Mouse (Mus musculus): ENCODE measurements around the gene Dennd6a. TPM values are rescaled to one million over a fixed set of nuclear protein-coding genes. Genes with fewer than 3 reads are reported as not detected.

Gene Dennd6a
- polyA plus RNA-seq, 1 experiment from 2014 or later = 33.6 TPM

DNA sequence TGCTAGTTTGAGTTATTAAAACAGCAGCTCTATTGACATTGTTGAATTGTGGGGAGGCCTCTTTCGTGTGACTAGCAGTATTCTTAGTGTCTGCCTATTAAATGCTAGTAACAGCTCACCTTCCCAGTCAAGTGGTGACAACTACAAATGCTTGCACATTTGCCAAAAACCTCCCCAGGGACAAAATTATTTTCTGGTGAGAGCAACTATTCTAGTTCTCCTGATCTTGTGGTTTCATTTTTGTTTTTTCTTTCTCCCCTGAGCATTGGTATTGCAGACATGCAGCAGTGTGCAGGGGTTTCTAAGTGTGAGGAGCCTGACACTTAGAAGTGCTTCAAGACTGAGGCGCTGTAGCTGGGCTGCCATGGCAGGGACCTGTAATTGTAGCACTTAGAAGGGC, 74.2 kb downstream of the Dennd6a start:
- Histone ChIP-seq H3K27me3 (ENCODE audit: insufficient read depth, low read length) (no peaks in the 10 kb centered on the region), H3K4me3 (replicated peaks; ENCODE audit: low read depth, low read length) (no peak overlapping the region), H3K4me1 (replicated peaks; ENCODE audit: insufficient read depth, low read length) (no peaks in the 10 kb centered on the region), H3K9me3 (replicated peaks; ENCODE audit: low read length) (no peaks in the 10 kb centered on the region), H3K4me2 (ENCODE audit: low read length) (no peak overlapping the region), H3K27ac (no peak overlapping the region), H3K9ac (ENCODE audit: low read depth, low read length) (no peak overlapping the region), H3K36me3 (ENCODE audit: insufficient read depth, low read length) (peaks cover 15% of the 10 kb centered on the region)
- WGBS = 75% methylated on average over 2 of the region's 2 CpGs
- no peak for DNase-seq (ENCODE audit: low spot score)
- no peak for TF ChIP-seq CTCF (IDR thresholded peaks at IDR 0.05; ENCODE audit: low read depth)
- ATAC-seq (replicated peaks; ENCODE audit: low FRiP score, low read depth) = no peak

DNA sequence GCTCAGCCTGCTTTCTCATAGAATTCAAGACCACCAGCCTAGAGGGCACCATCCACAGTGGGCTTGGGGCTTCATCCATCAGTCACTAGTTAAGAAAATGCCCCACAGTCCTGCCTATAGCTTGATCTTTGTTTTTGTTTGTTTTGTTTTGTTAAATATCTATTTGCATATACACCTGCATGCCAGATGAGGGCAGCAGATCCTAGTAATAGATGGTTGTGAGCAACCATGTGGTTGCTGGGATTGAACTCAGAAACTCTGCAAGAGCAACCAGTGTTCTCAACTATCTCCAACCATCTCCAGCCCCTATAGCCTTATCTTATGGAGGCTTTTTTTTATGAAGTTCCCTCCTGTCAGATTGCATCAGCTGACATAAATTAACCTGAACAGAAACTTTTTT, 78.2 kb downstream of the Dennd6a start:
- DNase-seq (ENCODE audit: low spot score) (peak; percentile 33), ATAC-seq (replicated peaks; ENCODE audit: low FRiP score, low read depth) (no peak)
- no peaks in the 10 kb centered on the region for H3K27me3 ChIP-seq (ENCODE audit: insufficient read depth, low read length)
- TF ChIP-seq CTCF (IDR thresholded peaks at IDR 0.05; ENCODE audit: low read depth) = peak; percentile 61
- no peaks in the 10 kb centered on the region for H3K4me1 ChIP-seq (replicated peaks; ENCODE audit: insufficient read depth, low read length)
- H3K9ac ChIP-seq (ENCODE audit: low read depth, low read length) = no peak overlapping the region
- no peaks in the 10 kb centered on the region for H3K9me3 ChIP-seq (replicated peaks; ENCODE audit: low read length)
- no peak overlapping the region for H3K4me3 ChIP-seq (replicated peaks; ENCODE audit: low read depth, low read length)
- H3K27ac ChIP-seq = no peak overlapping the region
- peaks cover 45% of the 10 kb centered on the region for H3K36me3 ChIP-seq (ENCODE audit: insufficient read depth, low read length)
- no peak overlapping the region for H3K4me2 ChIP-seq (ENCODE audit: low read length)

DNA sequence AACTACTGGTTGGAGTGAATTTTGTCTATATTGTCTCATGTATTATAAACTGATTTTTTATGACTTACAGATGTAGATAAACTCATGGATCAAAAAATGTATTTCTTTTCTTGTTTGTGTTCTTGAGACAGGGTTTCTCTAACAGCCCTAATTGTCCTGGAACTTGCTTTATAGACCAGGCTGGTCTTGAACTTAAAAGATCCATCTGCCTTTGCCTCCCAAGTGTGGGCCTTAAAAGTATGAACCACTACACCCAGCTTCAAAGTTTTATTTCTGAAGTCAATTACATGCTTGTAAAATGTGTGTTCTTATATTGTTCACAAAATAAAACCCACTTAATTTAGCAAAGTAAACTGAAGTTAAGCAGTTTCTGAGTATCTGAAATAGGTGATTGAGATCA, 84.5 kb downstream of the Dennd6a start:
- Histone ChIP-seq H3K27ac (no peak overlapping the region), H3K9me3 (replicated peaks; ENCODE audit: low read length) (no peaks in the 10 kb centered on the region), H3K4me2 (ENCODE audit: low read length) (no peak overlapping the region), H3K36me3 (ENCODE audit: insufficient read depth, low read length) (peaks cover 36% of the 10 kb centered on the region), H3K27me3 (ENCODE audit: insufficient read depth, low read length) (no peaks in the 10 kb centered on the region), H3K4me3 (replicated peaks; ENCODE audit: low read depth, low read length) (no peak overlapping the region), H3K9ac (ENCODE audit: low read depth, low read length) (no peak overlapping the region), H3K4me1 (replicated peaks; ENCODE audit: insufficient read depth, low read length) (no peaks in the 10 kb centered on the region)
- no peak for TF ChIP-seq CTCF (IDR thresholded peaks at IDR 0.05; ENCODE audit: low read depth)
- DNase-seq (ENCODE audit: low spot score) (no peak), ATAC-seq (replicated peaks; ENCODE audit: low FRiP score, low read depth) (no peak)

GRCm38 (mm10) chr14:26660233-26660632, 86.6 kb downstream of the Dennd6a start:
- WGBS = 89% methylated on average over 1 of the region's 1 CpGs
- no peak for ATAC-seq (replicated peaks; ENCODE audit: low FRiP score, low read depth)
- TF ChIP-seq CTCF (IDR thresholded peaks at IDR 0.05; ENCODE audit: low read depth) = no peak
- H3K9me3 ChIP-seq (replicated peaks; ENCODE audit: low read length) = no peaks in the 10 kb centered on the region
- no peak overlapping the region for H3K4me2 ChIP-seq (ENCODE audit: low read length)
- no peak overlapping the region for H3K4me3 ChIP-seq (replicated peaks; ENCODE audit: low read depth, low read length)
- H3K4me1 ChIP-seq (replicated peaks; ENCODE audit: insufficient read depth, low read length) = no peaks in the 10 kb centered on the region
- no peak for DNase-seq (ENCODE audit: low spot score)
- no peak overlapping the region for H3K9ac ChIP-seq (ENCODE audit: low read depth, low read length)
- no peak overlapping the region for H3K27ac ChIP-seq
- peaks cover 23% of the 10 kb centered on the region for H3K36me3 ChIP-seq (ENCODE audit: insufficient read depth, low read length)
- no peaks in the 10 kb centered on the region for H3K27me3 ChIP-seq (ENCODE audit: insufficient read depth, low read length)

DNA sequence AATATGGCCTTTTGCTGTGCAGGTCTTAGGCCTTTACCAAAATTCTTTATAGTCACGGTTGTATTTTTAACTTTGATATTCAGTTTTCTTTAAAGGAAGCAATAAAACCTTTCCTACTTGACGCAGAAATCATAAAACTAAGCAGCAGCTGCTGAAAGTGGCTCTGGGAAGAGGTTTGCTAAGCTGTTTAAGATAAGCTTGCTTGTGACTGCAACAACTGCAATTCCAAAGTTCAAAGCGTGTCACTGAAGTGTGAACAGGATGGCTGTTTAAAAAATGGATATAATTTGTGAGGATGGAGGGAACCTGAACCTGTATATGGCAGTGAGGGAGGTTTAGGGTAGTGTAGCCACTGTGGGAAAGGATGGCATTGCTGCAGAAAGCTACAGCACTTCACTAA, 88.4 kb downstream of the Dennd6a start:
- H3K9ac ChIP-seq (ENCODE audit: low read depth, low read length) = no peak overlapping the region
- no peak for DNase-seq (ENCODE audit: low spot score)
- no peaks in the 10 kb centered on the region for H3K9me3 ChIP-seq (replicated peaks; ENCODE audit: low read length)
- no peak for ATAC-seq (replicated peaks; ENCODE audit: low FRiP score, low read depth)
- TF ChIP-seq CTCF (IDR thresholded peaks at IDR 0.05; ENCODE audit: low read depth) = no peak
- H3K36me3 ChIP-seq (ENCODE audit: insufficient read depth, low read length) = peaks cover 20% of the 10 kb centered on the region
- 0 out of 2 replicates have a peak, but pooled peaks cover 2% of the 10 kb centered on the region for H3K4me1 ChIP-seq (replicated peaks; ENCODE audit: insufficient read depth, low read length)
- H3K27ac ChIP-seq = no peak overlapping the region
- H3K4me3 ChIP-seq (replicated peaks; ENCODE audit: low read depth, low read length) = no peak overlapping the region
- H3K4me2 ChIP-seq (ENCODE audit: low read length) = no peak overlapping the region
- WGBS = 48% methylated on average over 3 of the region's 3 CpGs
- no peaks in the 10 kb centered on the region for H3K27me3 ChIP-seq (ENCODE audit: insufficient read depth, low read length)

DNA sequence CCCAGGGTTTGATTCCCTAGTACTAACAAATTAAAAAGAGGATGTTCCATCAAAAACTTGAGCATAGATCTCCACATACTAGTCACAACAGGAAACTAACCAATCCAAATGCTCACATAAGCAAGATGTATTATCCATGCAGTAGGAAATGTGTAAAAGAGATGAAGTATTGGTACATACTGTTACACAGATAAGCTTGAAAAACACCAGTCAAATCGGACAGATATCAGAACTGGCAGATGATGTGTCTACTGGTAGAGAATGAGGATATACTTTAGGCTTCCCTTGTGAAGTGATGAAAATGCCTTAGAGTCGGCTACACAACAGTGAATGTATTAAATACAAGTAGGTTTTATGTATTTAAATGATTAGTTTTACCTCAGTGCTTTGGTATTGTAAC, 88.8 kb downstream of the Dennd6a start:
- H3K27me3 ChIP-seq (ENCODE audit: insufficient read depth, low read length) = no peaks in the 10 kb centered on the region
- 89% methylated on average over 2 of the region's 2 CpGs for WGBS
- H3K27ac ChIP-seq = no peak overlapping the region
- ATAC-seq (replicated peaks; ENCODE audit: low FRiP score, low read depth) = no peak
- 0 out of 2 replicates have a peak, but pooled peaks cover 5% of the 10 kb centered on the region for H3K4me1 ChIP-seq (replicated peaks; ENCODE audit: insufficient read depth, low read length)
- no peak for DNase-seq (ENCODE audit: low spot score)
- no peak overlapping the region for H3K9ac ChIP-seq (ENCODE audit: low read depth, low read length)
- peaks cover 16% of the 10 kb centered on the region; the same call in 1 of the 2 replicates for H3K36me3 ChIP-seq (ENCODE audit: insufficient read depth, low read length)
- no peaks in the 10 kb centered on the region for H3K9me3 ChIP-seq (replicated peaks; ENCODE audit: low read length)
- no peak overlapping the region for H3K4me2 ChIP-seq (ENCODE audit: low read length)
- no peak for TF ChIP-seq CTCF (IDR thresholded peaks at IDR 0.05; ENCODE audit: low read depth)
- H3K4me3 ChIP-seq (replicated peaks; ENCODE audit: low read depth, low read length) = no peak overlapping the region

DNA sequence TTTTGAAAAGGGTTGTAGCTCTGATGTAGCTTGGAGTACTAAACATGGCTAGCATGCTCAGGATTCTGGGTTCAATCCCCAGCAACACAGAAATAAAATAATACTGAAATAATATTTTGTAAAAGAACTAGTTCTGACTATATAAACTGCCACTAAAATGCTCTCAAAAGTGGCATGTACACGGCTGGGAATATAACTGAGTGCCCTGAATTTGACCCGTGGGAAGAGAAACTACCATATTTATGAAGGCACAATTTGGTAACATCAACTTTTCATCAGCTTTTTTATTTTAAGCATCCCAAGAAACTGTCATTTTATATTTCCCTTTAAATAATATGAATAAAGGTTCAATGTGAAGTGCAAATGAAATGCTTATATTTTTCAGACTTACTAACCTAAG, 90.2 kb downstream of the Dennd6a start:
- H3K27ac ChIP-seq = no peak overlapping the region
- no peak for TF ChIP-seq CTCF (IDR thresholded peaks at IDR 0.05; ENCODE audit: low read depth)
- peaks cover 16% of the 10 kb centered on the region; the same call in 1 of the 2 replicates for H3K36me3 ChIP-seq (ENCODE audit: insufficient read depth, low read length)
- no peaks in the 10 kb centered on the region for H3K27me3 ChIP-seq (ENCODE audit: insufficient read depth, low read length)
- no peak for ATAC-seq (replicated peaks; ENCODE audit: low FRiP score, low read depth)
- whole genome bisulfite sequencing = 92% methylated on average over 2 of the region's 2 CpGs
- H3K4me3 ChIP-seq (replicated peaks; ENCODE audit: low read depth, low read length) = no peak overlapping the region
- H3K9me3 ChIP-seq (replicated peaks; ENCODE audit: low read length) = no peaks in the 10 kb centered on the region
- no peak for DNase-seq (ENCODE audit: low spot score)
- no peak overlapping the region for H3K4me2 ChIP-seq (ENCODE audit: low read length)
- peaks cover 10% of the 10 kb centered on the region; the same call in 1 of the 2 replicates for H3K4me1 ChIP-seq (replicated peaks; ENCODE audit: insufficient read depth, low read length)
- no peak overlapping the region for H3K9ac ChIP-seq (ENCODE audit: low read depth, low read length)
